Mouse (Mus musculus): ENCODE measurements at regions not wholly inside any gene's neighbourhood (a gene's known extent, or its start where the extent isn't known, plus 50 kb on each side); places are given as distances from the start of the nearest gene placed in this dataset.

GRCm38 (mm10) chr6:17214774-17215173, 66.2 kb upstream of the Cav2 start:
- no peak overlapping the region for H3K4me3 ChIP-seq (ENCODE audit: insufficient read depth, low read length)
- no peak overlapping the region for H3K27ac ChIP-seq (ENCODE audit: insufficient read depth, low read length)
- TF ChIP-seq CTCF (IDR thresholded peaks at IDR 0.05; ENCODE audit: extremely low read depth, insufficient read depth, low read length) (no peak), POLR2A (IDR thresholded peaks at IDR 0.05; ENCODE audit: extremely low read depth, insufficient read depth, low read length) (no peak)
- H3K4me1 ChIP-seq (ENCODE audit: control insufficient read depth, insufficient read depth, low read length): no peaks in the 10 kb centered on the region

- H3K4me1 ChIP-seq (ENCODE audit: control insufficient read depth, insufficient read depth, low read length): no peaks in the 10 kb centered on the region
- TF ChIP-seq POLR2A (IDR thresholded peaks at IDR 0.05; ENCODE audit: extremely low read depth, insufficient read depth, low read length): no peak
- no peak for TF ChIP-seq CTCF (IDR thresholded peaks at IDR 0.05; ENCODE audit: extremely low read depth, insufficient read depth, low read length)
- H3K27ac ChIP-seq (ENCODE audit: insufficient read depth, low read length): no peak overlapping the region
- no peak overlapping the region for H3K4me3 ChIP-seq (ENCODE audit: insufficient read depth, low read length)
Measured at GRCm38 (mm10) chr6:17216442-17216841, 64.5 kb upstream of the Cav2 start.

GRCm38 (mm10) chr6:17223744-17224143, 57.2 kb upstream of the Cav2 start:
- no peak overlapping the region for H3K4me3 ChIP-seq (ENCODE audit: insufficient read depth, low read length)
- no peaks in the 10 kb centered on the region for H3K4me1 ChIP-seq (ENCODE audit: control insufficient read depth, insufficient read depth, low read length)
- TF ChIP-seq CTCF (IDR thresholded peaks at IDR 0.05; ENCODE audit: extremely low read depth, insufficient read depth, low read length): no peak
- no peak for TF ChIP-seq POLR2A (IDR thresholded peaks at IDR 0.05; ENCODE audit: extremely low read depth, insufficient read depth, low read length)
- H3K27ac ChIP-seq (ENCODE audit: insufficient read depth, low read length): no peak overlapping the region

GRCm38 (mm10) chr6:17224852-17225251, 56.1 kb upstream of the Cav2 start:
- TF ChIP-seq POLR2A (IDR thresholded peaks at IDR 0.05; ENCODE audit: extremely low read depth, insufficient read depth, low read length) (no peak), CTCF (IDR thresholded peaks at IDR 0.05; ENCODE audit: extremely low read depth, insufficient read depth, low read length) (no peak)
- Histone ChIP-seq H3K27ac (ENCODE audit: insufficient read depth, low read length) (no peak overlapping the region), H3K4me3 (ENCODE audit: insufficient read depth, low read length) (no peak overlapping the region), H3K4me1 (ENCODE audit: control insufficient read depth, insufficient read depth, low read length) (no peaks in the 10 kb centered on the region)

GRCm38 (mm10) chr6:17226483-17226882, 54.5 kb upstream of the Cav2 start:
- TF ChIP-seq CTCF (IDR thresholded peaks at IDR 0.05; ENCODE audit: extremely low read depth, insufficient read depth, low read length) (no peak), POLR2A (IDR thresholded peaks at IDR 0.05; ENCODE audit: extremely low read depth, insufficient read depth, low read length) (no peak)
- Histone ChIP-seq H3K4me3 (ENCODE audit: insufficient read depth, low read length) (no peak overlapping the region), H3K27ac (ENCODE audit: insufficient read depth, low read length) (no peak overlapping the region), H3K4me1 (ENCODE audit: control insufficient read depth, insufficient read depth, low read length) (no peaks in the 10 kb centered on the region)
